Mouse (Mus musculus) forebrain, embryonic 12.5 days (tissue): ENCODE results near the gene Cd9. TPM values are rescaled to one million over a fixed set of nuclear protein-coding genes. Genes with fewer than 3 reads are reported as not detected.

ENCODE experiments used
- polyA plus RNA-seq: library from polyadenylated mRNA; unstranded; fragments of >200 nt; fragmentation: Nextera tagmentation; extraction: Ambion mirVana; gene quantifications from 2 replicates; pipeline ENCODE4 v1.2.1, GENCODE M21; 2016

Gene Cd9
- polyA plus RNA-seq, 1 experiment from 2014 or later: 44.2 TPM

Other genes with a start within 250 kb of the Cd9 start
- gene Tuba3a, start 208.7 kb downstream of the Cd9 start, polyA plus RNA-seq: not detected in 2 replicates
- gene Ltbr, start 180.9 kb downstream of the Cd9 start, polyA plus RNA-seq: 12.7 and 14.0 TPM in 2 replicates
- 0.24 and 0.49 TPM in 2 replicates for gene Scnn1a, start 174.1 kb downstream of the Cd9 start, polyA plus RNA-seq
- gene Tnfrsf1a, start 145.4 kb downstream of the Cd9 start, polyA plus RNA-seq: 16.6 and 19.3 TPM in 2 replicates
- gene Plekhg6, start 114.0 kb downstream of the Cd9 start, polyA plus RNA-seq: 0.05 and 0.09 TPM in 2 replicates
- 7.9 and 10.3 TPM in 2 replicates for gene Vwf, start 52.0 kb upstream of the Cd9 start, polyA plus RNA-seq
- 0.18 and 0.26 TPM in 2 replicates for gene Ano2, start 195.6 kb upstream of the Cd9 start, polyA plus RNA-seq